Mouse (Mus musculus) liver, adult 2 months (tissue): ENCODE data around the gene Txnrd2.

ENCODE experiments used
- CTCF ChIP-seq: fragments of 200-500 bp; IDR thresholded peaks from 2 replicates; pipeline ENCODE4 v1.5.1; 2011; ENCODE audit warnings: low read depth, low read length, control low read depth
- POLR2A ChIP-seq: fragments of 200-500 bp; IDR thresholded peaks from 2 replicates; pipeline ENCODE4 v1.6.1; 2011; ENCODE audit warnings: low read length, control low read depth; ENCODE audit not compliant: insufficient read depth; ENCODE audit errors: extremely low read depth

DNA sequence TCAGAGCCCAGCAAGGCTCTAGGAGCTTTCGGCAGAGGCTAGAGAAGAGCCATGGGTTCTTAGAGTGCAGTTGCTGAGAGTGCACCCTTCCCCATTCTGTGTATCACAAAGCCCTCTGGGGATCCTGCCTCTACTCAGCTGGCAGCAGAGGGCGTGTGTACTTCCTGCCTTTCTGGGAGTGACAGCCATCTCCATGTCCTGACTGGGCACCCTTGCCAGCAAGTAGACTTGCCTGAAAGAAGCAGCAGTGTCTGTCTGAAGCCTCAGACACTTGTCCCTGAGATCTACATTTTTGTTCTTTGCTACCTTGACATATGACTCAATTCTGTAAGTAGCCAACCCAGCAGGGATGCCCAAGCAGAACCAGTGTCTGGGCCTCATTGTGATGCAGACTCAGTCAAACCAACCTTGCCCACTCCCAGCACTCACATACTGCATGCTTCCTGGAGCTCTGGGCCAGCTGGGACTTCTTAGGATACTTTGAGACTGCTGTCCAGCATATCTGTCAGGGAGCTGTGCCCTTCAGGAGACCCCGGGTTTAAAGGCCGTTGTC is 54.8 kb downstream of the Txnrd2 start:
- no peak for TF ChIP-seq POLR2A
- TF ChIP-seq CTCF, result no peak
